Mouse (Mus musculus) erythroblast, embryonic 14.5 days (primary cell): ENCODE data around the gene Micall1.
A peak's percentile ranks its signal among the peaks of the same experiment; 100 is the strongest.

Source experiments
- GATA1 ChIP-seq: IDR thresholded peaks from 2 replicates; pipeline ENCODE4 v1.6.1; 2012; ENCODE audit warnings: low read length, inconsistent platforms, mixed read lengths
- TAL1 ChIP-seq: IDR thresholded peaks from 3 replicates; pipeline ENCODE4 v1.6.1; 2012; ENCODE audit warnings: low read length, inconsistent platforms, mixed read lengths

GRCm38 (mm10) chr15:79140866-79141565 is 32.3 kb downstream of the Micall1 start, which contains the start of the genes Polr2f and 1700088E04Rik:
- TF ChIP-seq GATA1 = peak; percentile 64
- TF ChIP-seq TAL1 = no peak
